Mouse (Mus musculus): ENCODE measurements around the gene Chchd3. TPM values are rescaled to one million over a fixed set of nuclear protein-coding genes. Genes with fewer than 3 reads are reported as not detected.

The Chchd3 gene
- total and polyA plus RNA-seq, 3 experiments, result 145 to 246 (median 190) TPM

- Histone ChIP-seq H3K9me3 (replicated peaks) (no peaks in the 10 kb centered on the region), H3K27me3 (ENCODE audit: insufficient read depth, low read length) (no peaks in the 10 kb centered on the region), H3K4me1 (ENCODE audit: insufficient read depth, low read depth, low read length) (peaks cover 4% of the 10 kb centered on the region; the same call in 1 of the 2 replicates), H3K4me3 (ENCODE audit: low read depth, low read length) (no peak overlapping the region), H3K36me3 (replicated peaks) (peaks cover 22% of the 10 kb centered on the region)
- TF ChIP-seq GATA1 (IDR thresholded peaks at IDR 0.05; ENCODE audit: borderline replicate concordance, low read length) (no peak), GATA2 (IDR thresholded peaks at IDR 0.05; ENCODE audit: borderline replicate concordance, low read depth, low read length) (no peak), CTCF (IDR thresholded peaks at IDR 0.05; ENCODE audit: low read depth, low read length) (no peak)
- ATAC-seq (ENCODE audit: extremely low read depth, insufficient number of reproducible peaks, low FRiP score, poor library complexity, severe bottlenecking) (no peak), DNase-seq (ENCODE audit: low spot score) (no peak)
Measured at GRCm38 (mm10) chr6:32936794-32937193, 123.3 kb downstream of the Chchd3 start.

- no peaks in the 10 kb centered on the region for H3K9me3 ChIP-seq (replicated peaks)
- peaks cover 24% of the 10 kb centered on the region for H3K36me3 ChIP-seq (replicated peaks)
- no peaks in the 10 kb centered on the region for H3K27me3 ChIP-seq (ENCODE audit: insufficient read depth, low read length)
- no peak overlapping the region for H3K4me3 ChIP-seq (ENCODE audit: low read depth, low read length)
- DNase-seq (ENCODE audit: low spot score) (no peak), ATAC-seq (ENCODE audit: extremely low read depth, insufficient number of reproducible peaks, low FRiP score, poor library complexity, severe bottlenecking) (no peak)
- H3K4me1 ChIP-seq (ENCODE audit: insufficient read depth, low read depth, low read length), result peaks cover 5% of the 10 kb centered on the region; the same call in 1 of the 2 replicates
- TF ChIP-seq POLR2AphosphoS5 (IDR thresholded peaks at IDR 0.05; ENCODE audit: insufficient replicate concordance, low read depth, low read length), result no peak
- TF ChIP-seq GATA1 (IDR thresholded peaks at IDR 0.05; ENCODE audit: borderline replicate concordance, low read length), result no peak
- TF ChIP-seq GATA2 (IDR thresholded peaks at IDR 0.05; ENCODE audit: borderline replicate concordance, low read depth, low read length), result no peak
- no peak for TF ChIP-seq CTCF (IDR thresholded peaks at IDR 0.05; ENCODE audit: low read depth, low read length)
- no peak for TF ChIP-seq TAL1 (conservative IDR thresholded peaks at IDR 0.05; ENCODE audit: low read depth, low read length)
Measured at GRCm38 (mm10) chr6:32936365-32936764, 123.7 kb downstream of the Chchd3 start.

GRCm38 (mm10) chr6:32935576-32935975 is 124.5 kb downstream of the Chchd3 start:
- TF ChIP-seq POLR2AphosphoS5 (IDR thresholded peaks at IDR 0.05; ENCODE audit: insufficient replicate concordance, low read depth, low read length) (no peak), GATA1 (IDR thresholded peaks at IDR 0.05; ENCODE audit: borderline replicate concordance, low read length) (no peak), GATA2 (IDR thresholded peaks at IDR 0.05; ENCODE audit: borderline replicate concordance, low read depth, low read length) (no peak), CTCF (IDR thresholded peaks at IDR 0.05; ENCODE audit: low read depth, low read length) (no peak), TAL1 (conservative IDR thresholded peaks at IDR 0.05; ENCODE audit: low read depth, low read length) (no peak)
- H3K9me3 ChIP-seq (replicated peaks), result no peaks in the 10 kb centered on the region
- H3K4me3 ChIP-seq (ENCODE audit: low read depth, low read length), result no peak overlapping the region
- no peaks in the 10 kb centered on the region for H3K27me3 ChIP-seq (ENCODE audit: insufficient read depth, low read length)
- ATAC-seq (ENCODE audit: extremely low read depth, insufficient number of reproducible peaks, low FRiP score, poor library complexity, severe bottlenecking) (no peak), DNase-seq (ENCODE audit: low spot score) (no peak)
- H3K36me3 ChIP-seq (replicated peaks), result peaks cover 26% of the 10 kb centered on the region
- peaks cover 8% of the 10 kb centered on the region; the same call in 1 of the 2 replicates for H3K4me1 ChIP-seq (ENCODE audit: insufficient read depth, low read depth, low read length)

GRCm38 (mm10) chr6:32931106-32931770 is 128.8 kb downstream of the Chchd3 start:
- DNase-seq (ENCODE audit: low spot score), result no peak
- no peak overlapping the region for H3K4me3 ChIP-seq (ENCODE audit: low read depth, low read length)
- H3K27me3 ChIP-seq (ENCODE audit: insufficient read depth, low read length), result no peaks in the 10 kb centered on the region
- no peak for TF ChIP-seq GATA2 (IDR thresholded peaks at IDR 0.05; ENCODE audit: borderline replicate concordance, low read depth, low read length)
- TF ChIP-seq GATA1 (IDR thresholded peaks at IDR 0.05; ENCODE audit: borderline replicate concordance, low read length), result no peak
- TF ChIP-seq POLR2AphosphoS5 (IDR thresholded peaks at IDR 0.05; ENCODE audit: insufficient replicate concordance, low read depth, low read length), result no peak
- no peak for TF ChIP-seq CTCF (IDR thresholded peaks at IDR 0.05; ENCODE audit: low read depth, low read length)
- no peak for TF ChIP-seq TAL1 (conservative IDR thresholded peaks at IDR 0.05; ENCODE audit: low read depth, low read length)
- ATAC-seq (ENCODE audit: extremely low read depth, insufficient number of reproducible peaks, low FRiP score, poor library complexity, severe bottlenecking), result no peak
- H3K4me1 ChIP-seq (ENCODE audit: insufficient read depth, low read depth, low read length), result peaks cover 4% of the 10 kb centered on the region; the same call in 1 of the 2 replicates
- peaks cover 30% of the 10 kb centered on the region for H3K36me3 ChIP-seq (replicated peaks)
- no peaks in the 10 kb centered on the region for H3K9me3 ChIP-seq (replicated peaks)

- no peaks in the 10 kb centered on the region for H3K4me1 ChIP-seq (ENCODE audit: insufficient read depth, low read depth, low read length)
- H3K9me3 ChIP-seq (replicated peaks), result 0 out of 2 replicates have a peak, but pooled peaks cover under 1% of the 10 kb centered on the region
- H3K4me3 ChIP-seq (ENCODE audit: low read depth, low read length), result no peak overlapping the region
- TF ChIP-seq POLR2AphosphoS5 (IDR thresholded peaks at IDR 0.05; ENCODE audit: insufficient replicate concordance, low read depth, low read length) (no peak), TAL1 (conservative IDR thresholded peaks at IDR 0.05; ENCODE audit: low read depth, low read length) (no peak), GATA1 (IDR thresholded peaks at IDR 0.05; ENCODE audit: borderline replicate concordance, low read length) (no peak)
- peaks cover 33% of the 10 kb centered on the region for H3K36me3 ChIP-seq (replicated peaks)
- no peaks in the 10 kb centered on the region for H3K27me3 ChIP-seq (ENCODE audit: insufficient read depth, low read length)
- DNase-seq (ENCODE audit: low spot score) (no peak), ATAC-seq (ENCODE audit: extremely low read depth, insufficient number of reproducible peaks, low FRiP score, poor library complexity, severe bottlenecking) (no peak)
Measured at GRCm38 (mm10) chr6:32922391-32922790, 137.7 kb downstream of the Chchd3 start.

- H3K4me1 ChIP-seq (ENCODE audit: insufficient read depth, low read depth, low read length), result no peaks in the 10 kb centered on the region
- ATAC-seq (ENCODE audit: extremely low read depth, insufficient number of reproducible peaks, low FRiP score, poor library complexity, severe bottlenecking) (no peak), DNase-seq (ENCODE audit: low spot score) (no peak)
- no peak for TF ChIP-seq GATA2 (IDR thresholded peaks at IDR 0.05; ENCODE audit: borderline replicate concordance, low read depth, low read length)
- TF ChIP-seq GATA1 (IDR thresholded peaks at IDR 0.05; ENCODE audit: borderline replicate concordance, low read length), result no peak
- TF ChIP-seq POLR2AphosphoS5 (IDR thresholded peaks at IDR 0.05; ENCODE audit: insufficient replicate concordance, low read depth, low read length), result no peak
- no peak for TF ChIP-seq CTCF (IDR thresholded peaks at IDR 0.05; ENCODE audit: low read depth, low read length)
- TF ChIP-seq TAL1 (conservative IDR thresholded peaks at IDR 0.05; ENCODE audit: low read depth, low read length), result no peak
- no peak overlapping the region for H3K4me3 ChIP-seq (ENCODE audit: low read depth, low read length)
- H3K27me3 ChIP-seq (ENCODE audit: insufficient read depth, low read length), result no peaks in the 10 kb centered on the region
- H3K9me3 ChIP-seq (replicated peaks), result 0 out of 2 replicates have a peak, but pooled peaks cover 2% of the 10 kb centered on the region
- peaks cover 30% of the 10 kb centered on the region for H3K36me3 ChIP-seq (replicated peaks)
Measured at GRCm38 (mm10) chr6:32920091-32920490, 140.0 kb downstream of the Chchd3 start.

Measured in G1E (cell line).